Mouse (Mus musculus) bone marrow macrophage, adult 2 months (primary cell): Measurements from ENCODE around the gene Olfr670.

Experiments
- CTCF ChIP-seq: IDR thresholded peaks from 2 replicates; pipeline ENCODE4 v1.5.1; 2012; ENCODE audit warnings: low read depth, mild to moderate bottlenecking, low read length, moderate library complexity
- POLR2A ChIP-seq: IDR thresholded peaks from 2 replicates; pipeline ENCODE4 v1.6.1; 2012; ENCODE audit warnings: mild to moderate bottlenecking, low read depth, low read length, borderline replicate concordance

DNA sequence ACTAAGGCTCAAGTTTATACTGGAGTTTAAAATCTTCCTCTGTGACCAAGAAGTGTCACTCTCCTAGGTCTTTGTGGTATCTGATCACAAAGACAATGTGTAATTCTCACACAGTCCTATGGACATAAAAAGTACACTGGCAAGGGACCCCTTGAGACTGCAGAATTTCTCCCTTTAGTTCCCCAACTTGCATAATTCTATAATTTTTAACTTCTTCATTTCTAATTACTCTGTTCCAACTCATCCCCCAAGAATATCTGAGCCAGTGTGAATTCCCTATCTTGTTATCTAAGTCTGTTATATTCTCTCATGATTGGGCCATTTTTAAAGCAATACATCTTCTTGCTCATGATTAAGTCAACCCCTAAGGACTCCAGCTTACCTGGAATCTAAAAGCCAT is 39.5 kb upstream of the Olfr670 start, which contains the start of gene Olfr672:
- no peak for TF ChIP-seq CTCF
- TF ChIP-seq POLR2A, result no peak
